Comparison of ENCODE assay signal across 33 mouse cellular contexts in genomic region chr14:121915143-121915542, GRCm38 (mm10). TPM values are rescaled to one million over a fixed set of nuclear protein-coding genes. Genes with fewer than 3 reads are reported as not detected.
"Had no signal": no experiment of that assay in that cellular context is flagged by ENCODE, and none has a peak within 500 bp of the region (broad histone marks: within the 10 kb centered on the region; RNA-seq: fewer than 3 reads in every experiment).

No protein-coding gene starts in this region.

- H3K27ac ChIP-seq: heart, adult 2 months; heart, embryonic 13.5 days; heart, embryonic 15.5 days; hindbrain, embryonic 10.5 days; hindbrain, embryonic 12.5 days; hindbrain, embryonic 14.5 days; kidney, embryonic 15.5 days; kidney, postnatal 0 days; limb, embryonic 13.5 days; limb, embryonic 15.5 days had no signal

- H3K4me2 ChIP-seq: heart, embryonic 11.5 days; heart, embryonic 13.5 days; heart, embryonic 15.5 days; hindbrain, embryonic 12.5 days; hindbrain, embryonic 14.5 days; kidney, embryonic 15.5 days; limb, embryonic 13.5 days; limb, embryonic 15.5 days had no signal

- H3K9ac ChIP-seq: heart, embryonic 13.5 days; heart, embryonic 15.5 days; hindbrain, embryonic 12.5 days; hindbrain, embryonic 14.5 days; kidney, embryonic 15.5 days; limb, embryonic 13.5 days; limb, embryonic 15.5 days had no signal

- ATAC-seq: hindbrain, embryonic 16.5 days; intestine, embryonic 16.5 days had no signal

- H3K9me3 ChIP-seq: heart, embryonic 13.5 days; heart, embryonic 15.5 days; hindbrain, embryonic 10.5 days; hindbrain, embryonic 12.5 days; kidney, embryonic 15.5 days; limb, embryonic 13.5 days; limb, embryonic 15.5 days had no signal

- H3K4me3 ChIP-seq: heart, adult 2 months; heart, embryonic 13.5 days; heart, embryonic 15.5 days; hindbrain, embryonic 10.5 days; hindbrain, embryonic 12.5 days; kidney, embryonic 15.5 days; limb, embryonic 13.5 days; limb, embryonic 15.5 days had no signal

- H3K27me3 ChIP-seq: heart, embryonic 13.5 days; heart, embryonic 15.5 days; hindbrain, embryonic 12.5 days; kidney, embryonic 15.5 days; limb, embryonic 13.5 days; limb, embryonic 15.5 days had no signal

- H3K4me1 ChIP-seq: hindbrain, embryonic 10.5 days; hindbrain, embryonic 12.5 days; limb, embryonic 13.5 days; limb, embryonic 15.5 days had no signal

- DNase-seq: gastrocnemius, postnatal 14 days; gastrocnemius, postnatal 36 days; heart, adult 11 months; heart, adult 2 months; heart, postnatal 4 days; kidney, adult 11 months; kidney, adult 2 months; kidney, adult 9 months; kidney, postnatal 25 days; kidney, postnatal 4 days; layer of hippocampus, adult 9-11 months; layer of hippocampus, postnatal 36 days; left cerebral cortex, postnatal 4 days had no signal

RNA-seq across cellular contexts. Expression of gene Gpr18, which starts 0.4 kb away (rescaled TPM):
- total RNA-seq: gastrocnemius, adult 18-20 months; gastrocnemius, adult 8-10 months; gastrocnemius, postnatal 14 days; gastrocnemius, postnatal 36 days; heart, postnatal 4 days; layer of hippocampus, adult 8-10 months; layer of hippocampus, postnatal 14 days; layer of hippocampus, postnatal 36 days; left cerebral cortex, adult 18-20 months; left cerebral cortex, adult 8-10 months; left cerebral cortex, postnatal 10 days; left cerebral cortex, postnatal 25 days; left cerebral cortex, postnatal 4 days had no signal
- polyA plus RNA-seq: heart, embryonic 13.5 days; hindbrain, embryonic 12.5 days; hindbrain, embryonic 14.5 days had no signal
